Mouse (Mus musculus) erythroblast, embryonic 14.5 days (primary cell): Measurements from ENCODE around the gene Dync1h1. TPM values are rescaled to one million over a fixed set of nuclear protein-coding genes. Genes with fewer than 3 reads are reported as not detected.

ENCODE experiments used
- H3K27me3 ChIP-seq: 2 replicates; pipeline ENCODE4 v1.6.1; 2012; ENCODE audit warnings: inconsistent platforms; ENCODE audit not compliant: control insufficient read depth
- H3K36me3 ChIP-seq: 2 replicates; pipeline ENCODE4 v1.6.1; 2012; ENCODE audit warnings: mild to moderate bottlenecking, inconsistent platforms; ENCODE audit not compliant: control insufficient read depth
- H3K4me1 ChIP-seq: 2 replicates; pipeline ENCODE4 v1.6.1; 2012; ENCODE audit warnings: inconsistent platforms; ENCODE audit not compliant: control insufficient read depth
- H3K4me3 ChIP-seq: replicated peaks from 2 replicates; pipeline ENCODE3; 2012; ENCODE audit warnings: moderate library complexity, mild to moderate bottlenecking, inconsistent platforms
- H3K9me3 ChIP-seq: 2 replicates; pipeline ENCODE4 v1.6.1; 2012; ENCODE audit warnings: low read length, inconsistent platforms, mixed read lengths; ENCODE audit not compliant: control insufficient read depth
- GATA1 ChIP-seq: IDR thresholded peaks from 2 replicates; pipeline ENCODE4 v1.6.1; 2012; ENCODE audit warnings: low read length, inconsistent platforms, mixed read lengths
- TAL1 ChIP-seq: IDR thresholded peaks from 3 replicates; pipeline ENCODE4 v1.6.1; 2012; ENCODE audit warnings: low read length, inconsistent platforms, mixed read lengths
- polyA plus RNA-seq: library from polyadenylated mRNA; stranded (reverse); fragments of >175 nt; gene quantifications from 2 replicates; pipeline ENCODE4 v1.2.3, GENCODE M21; 2012

The Dync1h1 gene
- polyA plus RNA-seq, 1 experiment = 38.7 TPM

GRCm38 (mm10) chr12:110637507-110638114 lies 36.4 kb downstream of the Dync1h1 start:
- H3K4me3 ChIP-seq = no peak overlapping the region
- H3K36me3 ChIP-seq = peaks cover 100% of the 10 kb centered on the region
- no peaks in the 10 kb centered on the region for H3K9me3 ChIP-seq
- TF ChIP-seq TAL1 = no peak
- no peak for TF ChIP-seq GATA1
- H3K27me3 ChIP-seq = no peaks in the 10 kb centered on the region
- no peaks in the 10 kb centered on the region for H3K4me1 ChIP-seq

GRCm38 (mm10) chr12:110650241-110650641 lies 49.0 kb downstream of the Dync1h1 start:
- H3K9me3 ChIP-seq = no peaks in the 10 kb centered on the region
- peaks cover 95% of the 10 kb centered on the region for H3K36me3 ChIP-seq
- H3K4me3 ChIP-seq = no peak overlapping the region
- no peak for TF ChIP-seq GATA1
- no peak for TF ChIP-seq TAL1
- H3K27me3 ChIP-seq = no peaks in the 10 kb centered on the region
- no peaks in the 10 kb centered on the region for H3K4me1 ChIP-seq

- TF ChIP-seq TAL1 (no peak), GATA1 (no peak)
- H3K4me3 ChIP-seq = no peak overlapping the region
- no peaks in the 10 kb centered on the region for H3K4me1 ChIP-seq
- H3K27me3 ChIP-seq = no peaks in the 10 kb centered on the region
- H3K9me3 ChIP-seq = no peaks in the 10 kb centered on the region
- H3K36me3 ChIP-seq = peaks cover 95% of the 10 kb centered on the region
Observed at GRCm38 (mm10) chr12:110651464-110651863, 50.2 kb downstream of the Dync1h1 start.

GRCm38 (mm10) chr12:110661746-110662145 lies 60.5 kb downstream of the Dync1h1 start:
- H3K9me3 ChIP-seq = no peaks in the 10 kb centered on the region
- no peaks in the 10 kb centered on the region for H3K4me1 ChIP-seq
- TF ChIP-seq GATA1 = no peak
- no peak for TF ChIP-seq TAL1
- H3K4me3 ChIP-seq = no peak overlapping the region
- H3K27me3 ChIP-seq = no peaks in the 10 kb centered on the region
- peaks cover 99% of the 10 kb centered on the region for H3K36me3 ChIP-seq

- Histone ChIP-seq H3K4me3 (no peak overlapping the region), H3K9me3 (no peaks in the 10 kb centered on the region), H3K36me3 (peaks cover 62% of the 10 kb centered on the region), H3K4me1 (no peaks in the 10 kb centered on the region; the same call in 1 of the 2 replicates), H3K27me3 (no peaks in the 10 kb centered on the region)
- TF ChIP-seq GATA1 = no peak
- no peak for TF ChIP-seq TAL1
Observed at GRCm38 (mm10) chr12:110667466-110668077, 66.3 kb downstream of the Dync1h1 start.

- Histone ChIP-seq H3K4me3 (no peak overlapping the region), H3K4me1 (no peaks in the 10 kb centered on the region; the same call in 1 of the 2 replicates), H3K36me3 (no peaks in the 10 kb centered on the region), H3K27me3 (no peaks in the 10 kb centered on the region), H3K9me3 (no peaks in the 10 kb centered on the region)
- TF ChIP-seq GATA1 (no peak), TAL1 (no peak)
Observed at GRCm38 (mm10) chr12:110674243-110674642, 73.0 kb downstream of the Dync1h1 start.

GRCm38 (mm10) chr12:110681191-110681590 lies 79.9 kb downstream of the Dync1h1 start:
- Histone ChIP-seq H3K27me3 (no peaks in the 10 kb centered on the region), H3K36me3 (peaks cover 8% of the 10 kb centered on the region), H3K9me3 (no peaks in the 10 kb centered on the region), H3K4me3 (no peak overlapping the region), H3K4me1 (peaks cover 11% of the 10 kb centered on the region)
- TF ChIP-seq GATA1 (no peak), TAL1 (no peak)

GRCm38 (mm10) chr12:110681878-110682277 lies 80.6 kb downstream of the Dync1h1 start:
- Histone ChIP-seq H3K4me3 (no peak overlapping the region), H3K4me1 (peaks cover 11% of the 10 kb centered on the region), H3K27me3 (no peaks in the 10 kb centered on the region), H3K36me3 (peaks cover 14% of the 10 kb centered on the region), H3K9me3 (no peaks in the 10 kb centered on the region)
- TF ChIP-seq GATA1 (no peak), TAL1 (no peak)

- Histone ChIP-seq H3K27me3 (no peaks in the 10 kb centered on the region), H3K4me3 (no peak within 1 kb of the TSS)
Observed at GRCm38 (mm10) chr12:110682561-110683299, 81.5 kb downstream of the Dync1h1 start, which contains the start of gene 1700001K19Rik. 1700001K19Rik (minus strand) TSS chr12:110682619.

More at GRCm38 (mm10) chr12:110682561-110683299, 81.5 kb downstream of the Dync1h1 start, which contains the start of gene 1700001K19Rik:
- no peak for TF ChIP-seq GATA1
- Histone ChIP-seq H3K36me3 (peaks cover 21% of the 10 kb centered on the region), H3K9me3 (no peaks in the 10 kb centered on the region), H3K4me1 (peaks cover 11% of the 10 kb centered on the region)
